Mouse (Mus musculus): ENCODE results near the gene Cops7a. TPM values are rescaled to one million over a fixed set of nuclear protein-coding genes. Genes with fewer than 3 reads are reported as not detected.

Gene Cops7a
- 104 and 110 TPM in 2 replicates for polyA plus RNA-seq (2016; fragmentation: Nextera tagmentation; extraction: Ambion mirVana)

DNA sequence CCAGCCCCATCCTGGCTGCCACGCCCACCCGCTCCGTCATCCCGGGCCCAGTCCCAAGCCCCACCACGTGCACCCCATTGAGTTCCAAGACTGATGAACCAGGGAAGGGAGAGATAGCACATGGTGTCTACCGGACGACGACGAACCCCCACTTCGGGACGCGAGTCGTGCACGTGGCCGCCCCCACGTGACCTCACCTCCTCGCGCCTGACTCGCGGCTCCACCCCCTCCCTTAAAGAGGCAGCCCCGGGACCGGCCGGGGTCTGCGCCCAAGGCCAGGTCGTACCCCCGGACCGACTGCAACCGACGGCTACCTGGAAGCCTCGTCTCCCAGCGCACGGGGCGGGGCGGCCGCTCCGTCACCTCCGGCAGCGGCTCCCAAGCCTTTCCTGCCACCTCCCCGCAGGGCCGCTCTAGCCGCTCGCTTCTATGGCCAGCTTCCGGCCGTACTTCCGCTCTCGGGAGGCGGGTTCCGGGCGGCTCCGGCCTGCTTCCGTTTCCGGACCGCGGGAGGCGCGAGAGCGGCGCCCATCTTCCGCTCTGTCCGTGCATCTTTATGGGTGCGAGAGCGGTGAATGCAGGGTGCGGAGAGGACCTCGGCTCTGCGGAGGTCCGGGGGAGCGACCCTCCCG is at the start of gene Cops7a:
TSS of gene Cops7a (minus strand) at position 451 of the 632 bp plus-strand sequence.
- Histone ChIP-seq H3K9me3 (no peaks in the 10 kb centered on the region), H3K9ac (peak within 1 kb of the TSS; percentile 87), H3K36me3 (replicated peaks) (peaks cover 28% of the 10 kb centered on the region), H3K27ac (peak within 1 kb of the TSS; percentile 90), H3K4me2 (peak within 1 kb of the TSS; percentile 90), H3K27me3 (peaks cover 3% of the 10 kb centered on the region; the same call in 1 of the 2 replicates), H3K4me3 (replicated peaks) (peak within 1 kb of the TSS; percentile 81), H3K4me1 (peaks cover 17% of the 10 kb centered on the region)
- 0% methylated on average over 68 of the region's 68 CpGs for WGBS
- peak; percentile 94 for ATAC-seq (ENCODE audit: low FRiP score)

DNA sequence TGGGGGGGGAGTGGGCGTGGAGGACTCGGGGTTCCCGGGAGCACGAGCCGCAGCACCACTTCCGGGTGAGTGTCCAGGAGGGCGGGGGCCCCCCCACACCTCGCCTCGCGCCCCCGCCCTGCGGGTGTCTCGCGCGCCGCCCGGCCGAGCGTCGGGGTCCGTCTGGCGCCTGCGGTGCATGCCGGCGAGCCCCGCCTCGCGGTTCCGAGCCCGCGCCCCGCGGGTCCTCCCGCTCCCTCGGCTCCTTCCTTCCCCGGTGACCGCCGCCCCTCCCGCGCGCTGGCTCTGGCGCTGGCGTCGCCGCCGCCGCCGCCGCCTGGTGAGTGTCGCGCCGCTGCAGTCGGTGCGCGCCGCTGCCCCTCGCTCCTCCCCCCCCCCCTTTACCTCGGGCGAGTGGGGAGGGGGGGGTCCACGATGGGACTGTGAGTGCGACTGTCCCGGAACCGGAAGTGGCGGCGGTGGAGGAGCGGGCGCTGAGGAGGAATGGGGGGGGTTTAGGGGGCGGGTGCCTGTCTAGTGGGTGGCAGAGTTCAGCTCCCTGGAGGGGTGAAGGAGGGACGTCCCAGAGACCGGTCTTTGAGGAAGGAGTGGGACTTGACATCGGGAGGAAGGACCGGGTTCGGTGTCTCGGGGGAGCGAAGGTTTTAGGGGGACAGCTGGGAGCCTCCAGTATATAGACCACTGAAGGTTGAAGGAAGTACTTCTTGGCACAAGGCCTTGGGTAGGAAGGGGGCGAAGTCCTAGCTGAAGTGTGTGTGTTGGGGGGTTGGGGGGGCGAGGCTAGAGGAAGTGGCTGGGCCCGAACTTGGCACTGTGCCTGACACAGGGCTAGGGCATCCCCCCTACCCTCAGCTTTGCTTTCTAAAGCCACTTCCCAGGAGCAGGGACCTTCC is 44.1 kb upstream of the Cops7a start:
- H3K27me3 ChIP-seq: no peaks in the 10 kb centered on the region
- peak overlapping the region; percentile 96 for H3K9ac ChIP-seq
- under 1% methylated on average over 40 of the region's 78 CpGs for WGBS
- peak overlapping the region; percentile 97 for H3K4me3 ChIP-seq (replicated peaks)
- peak; percentile 84 for ATAC-seq (ENCODE audit: low FRiP score)
- H3K9me3 ChIP-seq: no peaks in the 10 kb centered on the region
- H3K4me2 ChIP-seq: peak overlapping the region; percentile 88
- H3K4me1 ChIP-seq: peaks cover 37% of the 10 kb centered on the region
- H3K27ac ChIP-seq: peak overlapping the region; percentile 99
- peaks cover 31% of the 10 kb centered on the region for H3K36me3 ChIP-seq (replicated peaks)

DNA sequence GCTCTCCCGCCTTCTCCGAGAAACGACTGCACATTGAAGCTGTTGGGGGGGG is 43.6 kb upstream of the Cops7a start, which contains the start of gene Zfp384:
TSS of gene Zfp384 (plus strand) at position 17 of the 52 bp plus-strand sequence.
- H3K9me3 ChIP-seq: no peaks in the 10 kb centered on the region
- ATAC-seq (ENCODE audit: low FRiP score): no peak
- H3K27me3 ChIP-seq: no peaks in the 10 kb centered on the region
- 0% methylated on average over 3 of the region's 3 CpGs for WGBS
- H3K27ac ChIP-seq: peak within 1 kb of the TSS; percentile 99
- peak within 1 kb of the TSS; percentile 96 for H3K9ac ChIP-seq
- peak within 1 kb of the TSS; percentile 88 for H3K4me2 ChIP-seq
- H3K4me3 ChIP-seq (replicated peaks): peak within 1 kb of the TSS; percentile 97
- H3K36me3 ChIP-seq (replicated peaks): peaks cover 28% of the 10 kb centered on the region
- H3K4me1 ChIP-seq: peaks cover 41% of the 10 kb centered on the region

- under 1% methylated on average over 33 of the region's 34 CpGs for whole genome bisulfite sequencing
These were observed 43.3 kb upstream of the Cops7a start for GRCm38 (mm10) chr6:125008586-125009128.

GRCm38 (mm10) chr6:125008060-125008459 is 42.7 kb upstream of the Cops7a start:
- Histone ChIP-seq H3K9me3 (no peaks in the 10 kb centered on the region), H3K4me2 (peak overlapping the region; percentile 88), H3K27me3 (peaks cover 8% of the 10 kb centered on the region), H3K27ac (peak overlapping the region; percentile 99), H3K4me3 (replicated peaks) (peak overlapping the region; percentile 97), H3K36me3 (replicated peaks) (peaks cover 22% of the 10 kb centered on the region), H3K4me1 (peaks cover 47% of the 10 kb centered on the region), H3K9ac (peak overlapping the region; percentile 68)
- 48% methylated on average over 13 of the region's 13 CpGs for WGBS
- ATAC-seq (ENCODE audit: low FRiP score): no peak

More at GRCm38 (mm10) chr6:125008586-125009128, 43.3 kb upstream of the Cops7a start:
- Histone ChIP-seq H3K9ac (peak overlapping the region; percentile 96), H3K4me2 (peak overlapping the region; percentile 88), H3K36me3 (replicated peaks) (peaks cover 25% of the 10 kb centered on the region), H3K4me3 (replicated peaks) (peak overlapping the region; percentile 97), H3K9me3 (no peaks in the 10 kb centered on the region), H3K4me1 (peaks cover 44% of the 10 kb centered on the region), H3K27me3 (peaks cover 2% of the 10 kb centered on the region; the same call in 1 of the 2 replicates), H3K27ac (peak overlapping the region; percentile 99)
- ATAC-seq (ENCODE audit: low FRiP score): peak; percentile 98

DNA sequence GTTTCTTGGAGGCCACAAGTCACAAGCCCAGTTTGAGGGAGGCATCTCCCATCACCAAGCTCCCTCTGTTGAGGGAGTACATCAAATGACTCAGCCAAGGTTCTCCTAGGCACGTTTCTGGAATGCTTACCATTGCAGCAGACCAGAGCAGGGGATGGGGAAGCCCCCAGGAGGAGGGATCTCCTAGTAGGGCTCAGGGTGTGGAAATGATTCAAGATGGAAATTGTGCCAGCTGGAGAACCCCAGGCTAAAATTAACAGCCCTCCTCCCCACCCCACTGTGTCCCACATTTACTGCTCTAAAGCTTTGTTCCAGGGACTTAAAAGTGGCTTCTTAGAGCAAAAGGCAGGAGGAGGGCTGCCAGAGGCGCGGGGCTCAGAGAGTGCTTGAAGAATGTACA is 39.7 kb upstream of the Cops7a start:
- H3K9ac ChIP-seq: no peak overlapping the region
- no peak overlapping the region for H3K4me2 ChIP-seq
- WGBS: 48% methylated on average over 3 of the region's 3 CpGs
- peaks cover 36% of the 10 kb centered on the region for H3K27me3 ChIP-seq
- no peak overlapping the region for H3K4me3 ChIP-seq (replicated peaks)
- H3K27ac ChIP-seq: no peak overlapping the region
- H3K36me3 ChIP-seq (replicated peaks): no peaks in the 10 kb centered on the region
- ATAC-seq (ENCODE audit: low FRiP score): no peak
- H3K4me1 ChIP-seq: peaks cover 25% of the 10 kb centered on the region
- no peaks in the 10 kb centered on the region for H3K9me3 ChIP-seq

DNA sequence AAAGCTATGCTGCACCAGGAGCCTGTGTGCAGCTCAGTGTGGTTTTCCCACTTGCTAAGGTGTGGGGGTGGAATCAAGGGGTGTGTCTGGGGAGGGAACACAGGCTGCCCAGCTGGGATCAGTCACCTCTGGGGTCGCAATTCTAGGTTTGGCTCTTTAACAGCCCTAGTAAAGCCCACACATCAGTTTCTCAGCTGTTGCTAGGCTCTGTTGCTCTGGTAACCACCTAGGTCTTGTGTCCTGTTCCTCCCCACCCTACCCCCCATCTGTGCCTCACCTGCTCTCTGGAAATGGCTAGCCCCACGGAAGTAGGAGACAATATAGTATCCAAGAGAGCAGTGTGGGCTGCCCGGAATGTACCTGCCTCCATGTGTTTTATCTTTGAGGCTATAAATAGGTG is 38.4 kb upstream of the Cops7a start:
- WGBS: 64% methylated on average over 3 of the region's 3 CpGs
- H3K36me3 ChIP-seq (replicated peaks): no peaks in the 10 kb centered on the region
- H3K9ac ChIP-seq: no peak overlapping the region
- no peak overlapping the region for H3K4me3 ChIP-seq (replicated peaks)
- peaks cover 50% of the 10 kb centered on the region for H3K27me3 ChIP-seq
- peaks cover 20% of the 10 kb centered on the region for H3K4me1 ChIP-seq
- no peaks in the 10 kb centered on the region for H3K9me3 ChIP-seq
- no peak overlapping the region for H3K4me2 ChIP-seq
- ATAC-seq (ENCODE audit: low FRiP score): no peak
- H3K27ac ChIP-seq: no peak overlapping the region

DNA sequence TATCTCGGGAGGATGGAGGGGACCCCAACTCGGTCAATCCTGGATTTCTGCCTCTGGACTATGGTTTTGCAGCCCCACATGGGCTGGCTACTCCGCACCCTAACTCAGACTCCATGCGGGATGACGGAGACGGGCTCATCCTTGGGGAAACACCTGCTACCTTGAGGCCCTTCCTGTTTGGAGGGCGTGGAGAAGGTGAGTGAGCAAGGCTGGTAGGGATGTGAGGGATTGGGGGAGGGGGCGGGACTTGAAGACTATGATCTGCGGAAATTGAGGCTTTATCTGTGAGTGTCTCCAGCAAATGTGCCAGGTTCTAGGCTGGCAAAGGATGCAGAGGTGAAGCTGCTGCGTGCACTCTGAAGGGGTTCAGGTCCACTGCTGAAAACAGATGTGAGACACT is 34.2 kb upstream of the Cops7a start:
- H3K4me1 ChIP-seq: peaks cover 31% of the 10 kb centered on the region
- H3K27me3 ChIP-seq: peaks cover 91% of the 10 kb centered on the region
- no peak overlapping the region for H3K4me3 ChIP-seq (replicated peaks)
- H3K9me3 ChIP-seq: no peaks in the 10 kb centered on the region
- 37% methylated on average over 10 of the region's 10 CpGs for WGBS
- H3K27ac ChIP-seq: no peak overlapping the region
- H3K4me2 ChIP-seq: no peak overlapping the region
- no peak overlapping the region for H3K9ac ChIP-seq
- no peak for ATAC-seq (ENCODE audit: low FRiP score)
- no peaks in the 10 kb centered on the region for H3K36me3 ChIP-seq (replicated peaks)

- Histone ChIP-seq H3K4me3 (replicated peaks) (no peak overlapping the region), H3K9me3 (no peaks in the 10 kb centered on the region), H3K9ac (no peak overlapping the region), H3K36me3 (replicated peaks) (no peaks in the 10 kb centered on the region), H3K27ac (no peak overlapping the region), H3K27me3 (peaks cover 95% of the 10 kb centered on the region), H3K4me1 (peaks cover 32% of the 10 kb centered on the region), H3K4me2 (no peak overlapping the region)
- 51% methylated on average over 14 of the region's 14 CpGs for WGBS
- ATAC-seq (ENCODE audit: low FRiP score): no peak
These were observed 33.8 kb upstream of the Cops7a start for GRCm38 (mm10) chr6:124999091-124999490.

GRCm38 (mm10) chr6:124998066-124998465 is 32.7 kb upstream of the Cops7a start:
- H3K4me3 ChIP-seq (replicated peaks): peak overlapping the region; percentile 65
- peaks cover 30% of the 10 kb centered on the region for H3K4me1 ChIP-seq
- H3K27ac ChIP-seq: no peak overlapping the region
- peak overlapping the region; percentile 100 for H3K4me2 ChIP-seq
- 0 out of 2 replicates have a peak overlapping the region, but pooled peaks have one; percentile 80 for H3K9ac ChIP-seq
- 10% methylated on average over 8 of the region's 8 CpGs for WGBS
- peaks cover 97% of the 10 kb centered on the region for H3K27me3 ChIP-seq
- H3K9me3 ChIP-seq: no peaks in the 10 kb centered on the region
- no peak for ATAC-seq (ENCODE audit: low FRiP score)
- H3K36me3 ChIP-seq (replicated peaks): no peaks in the 10 kb centered on the region

DNA sequence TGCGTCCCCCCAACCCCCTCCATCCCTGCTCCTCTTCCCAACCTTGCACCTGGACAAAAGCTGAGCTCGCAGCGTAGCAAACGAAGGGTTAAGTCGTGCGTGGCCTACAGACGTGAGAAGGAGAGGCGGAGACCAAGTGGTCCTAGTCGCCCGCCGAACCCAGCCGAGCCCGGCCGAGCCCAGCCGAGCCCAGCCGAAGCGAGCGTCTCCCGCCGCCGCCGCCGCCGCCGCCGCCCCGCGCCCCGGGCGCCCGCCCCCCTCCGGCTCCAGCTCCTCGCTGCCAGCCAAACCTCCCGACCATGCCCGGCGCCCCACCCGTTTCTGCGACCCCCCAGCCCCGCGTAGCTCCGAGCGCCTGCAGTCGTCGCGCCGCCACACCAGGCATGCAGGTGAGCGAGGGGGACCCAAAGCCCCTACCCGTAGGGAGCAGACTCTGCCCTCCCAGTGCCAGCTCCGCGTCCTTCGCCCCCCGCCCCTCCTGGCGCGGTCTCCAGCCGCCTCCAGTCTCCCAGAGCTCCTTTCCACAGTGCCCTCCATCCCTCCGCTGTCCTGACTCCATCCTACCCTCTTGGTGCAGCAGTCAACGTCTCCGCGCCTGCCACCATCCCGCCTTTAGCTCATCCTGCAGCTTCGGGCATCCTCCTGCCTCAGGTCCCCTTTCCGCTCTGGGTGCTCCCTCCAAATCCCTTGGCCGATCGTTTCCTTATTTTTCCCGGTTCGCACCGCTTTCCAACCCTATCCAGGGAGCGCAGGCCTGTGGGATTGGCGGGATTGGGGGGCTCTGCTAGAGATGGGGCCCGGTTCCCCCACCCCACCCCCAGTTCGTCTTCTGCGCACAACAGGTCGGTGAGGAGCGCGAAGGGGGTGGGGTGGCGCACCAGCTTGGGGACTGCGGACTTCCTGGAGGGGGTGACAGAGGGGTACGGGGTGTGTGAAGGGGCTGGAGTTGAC is 31.5 kb upstream of the Cops7a start, which contains the start of gene Pianp:
TSS of gene Pianp (plus strand) at position 144 of the 951 bp plus-strand sequence.
- H3K27ac ChIP-seq: no peak within 1 kb of the TSS
- peak within 1 kb of the TSS; percentile 80 for H3K9ac ChIP-seq
- no peaks in the 10 kb centered on the region for H3K9me3 ChIP-seq
- H3K4me2 ChIP-seq: peak within 1 kb of the TSS; percentile 100
- WGBS: under 1% methylated on average over 72 of the region's 78 CpGs
- peaks cover 30% of the 10 kb centered on the region for H3K4me1 ChIP-seq
- H3K27me3 ChIP-seq: peaks cover 99% of the 10 kb centered on the region
- peak; percentile 84 for ATAC-seq (ENCODE audit: low FRiP score)
- peak within 1 kb of the TSS; percentile 65 for H3K4me3 ChIP-seq (replicated peaks)
- H3K36me3 ChIP-seq (replicated peaks): no peaks in the 10 kb centered on the region
